Mouse (Mus musculus) small intestine, adult 2 months (tissue): Measurements from ENCODE around the gene Cacna1c.

Experiments used
- CTCF ChIP-seq: fragments of 200-500 bp; IDR thresholded peaks from 2 replicates; pipeline ENCODE4 v1.5.1; 2012; ENCODE audit warnings: low read depth, mild to moderate bottlenecking, control low read depth, inconsistent platforms, low read length, moderate library complexity, mixed read lengths; ENCODE audit not compliant: insufficient replicate concordance, insufficient read length; ENCODE audit errors: extremely low read depth
- POLR2A ChIP-seq: fragments of 200-500 bp; IDR thresholded peaks from 2 replicates; pipeline ENCODE4 v1.6.1; 2012; ENCODE audit warnings: low read depth, mild to moderate bottlenecking, control low read depth, inconsistent platforms, low read length, moderate library complexity

DNA sequence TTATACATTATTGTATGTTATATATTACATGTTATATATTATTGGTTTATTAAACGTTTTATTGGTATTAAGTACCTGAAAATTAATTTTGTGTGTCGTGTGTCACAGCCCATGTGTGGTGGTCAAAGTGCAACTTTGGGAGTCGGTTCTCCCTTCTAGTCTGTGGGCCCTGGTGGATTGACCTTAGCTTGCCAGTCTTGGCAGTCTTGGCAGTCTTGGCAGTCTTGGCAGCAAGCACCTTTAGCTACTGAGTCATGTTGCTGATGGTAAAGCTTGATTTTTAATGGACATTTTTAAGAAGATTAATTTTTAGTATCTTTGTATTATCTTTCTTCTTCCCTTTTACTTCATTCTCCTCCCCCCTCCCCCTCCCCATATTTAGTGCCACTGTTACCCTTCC lies 574.8 kb downstream of the Cacna1c start:
- TF ChIP-seq POLR2A = no peak
- TF ChIP-seq CTCF = no peak
